Mouse (Mus musculus): ENCODE data around the gene Lipk. TPM values are rescaled to one million over a fixed set of nuclear protein-coding genes. Genes with fewer than 3 reads are reported as not detected.

The Lipk gene
- not detected for polyA plus RNA-seq (2015; fragmentation: Illumina TruSeq; extraction: RNeasy Lipid Tissue Mini Kit (QIAGEN cat#74804); ENCODE audit: insufficient read depth, low replicate concordance)

GRCm38 (mm10) chr19:34008002-34008401 is at the start of gene Lipk:
Lipk (plus strand) TSS chr19:34008290.

GRCm38 (mm10) chr19:33960887-33961286 is 47.2 kb upstream of the Lipk start, which contains the start of gene Lipf:
Lipf (plus strand) TSS chr19:33961187.

GRCm38 (mm10) chr19:34066779-34067472 is 58.8 kb downstream of the Lipk start, which contains the start of gene Lipn:
Lipn (plus strand) TSS chr19:34067358.

Other genes with a start within 250 kb of the Lipk start
- gene Lipo3, start 246.3 kb upstream of the Lipk start, polyA plus RNA-seq (2015; fragmentation: Illumina TruSeq; extraction: RNeasy Lipid Tissue Mini Kit (QIAGEN cat#74804); ENCODE audit: insufficient read depth, low replicate concordance) = 22.6 TPM
- gene Lipo1, start 220.8 kb upstream of the Lipk start, polyA plus RNA-seq (2015; fragmentation: Illumina TruSeq; extraction: RNeasy Lipid Tissue Mini Kit (QIAGEN cat#74804); ENCODE audit: insufficient read depth, low replicate concordance) = not detected
- not detected for gene Lipf, start 47.1 kb upstream of the Lipk start, polyA plus RNA-seq (2015; fragmentation: Illumina TruSeq; extraction: RNeasy Lipid Tissue Mini Kit (QIAGEN cat#74804); ENCODE audit: insufficient read depth, low replicate concordance)
- 3.0 TPM for gene Lipn, start 59.1 kb downstream of the Lipk start, polyA plus RNA-seq (2015; fragmentation: Illumina TruSeq; extraction: RNeasy Lipid Tissue Mini Kit (QIAGEN cat#74804); ENCODE audit: insufficient read depth, low replicate concordance)
- gene Lipm, start 92.6 kb downstream of the Lipk start, polyA plus RNA-seq (2015; fragmentation: Illumina TruSeq; extraction: RNeasy Lipid Tissue Mini Kit (QIAGEN cat#74804); ENCODE audit: insufficient read depth, low replicate concordance) = not detected
- gene Ankrd22, start 157.8 kb downstream of the Lipk start, polyA plus RNA-seq (2015; fragmentation: Illumina TruSeq; extraction: RNeasy Lipid Tissue Mini Kit (QIAGEN cat#74804); ENCODE audit: insufficient read depth, low replicate concordance) = 0.68 TPM
- 41.0 TPM for gene Stambpl1, start 183.9 kb downstream of the Lipk start, polyA plus RNA-seq (2015; fragmentation: Illumina TruSeq; extraction: RNeasy Lipid Tissue Mini Kit (QIAGEN cat#74804); ENCODE audit: insufficient read depth, low replicate concordance)
- 117 TPM for gene Acta2, start 247.3 kb downstream of the Lipk start, polyA plus RNA-seq (2015; fragmentation: Illumina TruSeq; extraction: RNeasy Lipid Tissue Mini Kit (QIAGEN cat#74804); ENCODE audit: insufficient read depth, low replicate concordance)